Comparison of ENCODE assay signal across 22 mouse cellular contexts in genomic region chr16:70475583-70475982, GRCm38 (mm10).
DNase-seq lines count a peak whose midpoint lies in the region; ATAC-seq lines count a peak whose summit lies in the region.
"Had no signal": no experiment of that assay in that cellular context is flagged by ENCODE, and none has a peak within 500 bp of the region (broad histone marks: within the 10 kb centered on the region; RNA-seq: fewer than 3 reads in every experiment).

No protein-coding gene starts in this region.

- H3K4me2 ChIP-seq in kidney, embryonic 14.5 days (replicated peaks; ENCODE audit: low read depth, low read length) = no peak overlapping the region
- no peak overlapping the region for H3K4me2 ChIP-seq in kidney, embryonic 16.5 days (replicated peaks; ENCODE audit: low read depth, low read length)
- H3K4me2 ChIP-seq in midbrain, embryonic 11.5 days = no peak overlapping the region
- H3K4me2 ChIP-seq in midbrain, embryonic 15.5 days = no peak overlapping the region
- H3K4me2 ChIP-seq: embryonic facial prominence, embryonic 13.5 days; embryonic facial prominence, embryonic 15.5 days; forebrain, embryonic 12.5 days had no signal

- 32% methylated on average over 2 of the region's 3 CpGs for WGBS in kidney, embryonic 14.5 days
- 49% methylated on average over 3 of the region's 3 CpGs for WGBS in kidney, embryonic 16.5 days
- WGBS in midbrain, embryonic 11.5 days = 17% methylated on average over 2 of the region's 3 CpGs
- 42% methylated on average over 2 of the region's 3 CpGs for WGBS in midbrain, embryonic 15.5 days

- H3K36me3 ChIP-seq in kidney, embryonic 14.5 days (ENCODE audit: control insufficient read depth, insufficient read depth, low read length) = no peaks in the 10 kb centered on the region
- H3K36me3 ChIP-seq in kidney, embryonic 16.5 days (ENCODE audit: insufficient read depth, low read length) = no peaks in the 10 kb centered on the region
- H3K36me3 ChIP-seq in midbrain, embryonic 11.5 days (ENCODE audit: control insufficient read depth, insufficient read depth, low read length) = no peaks in the 10 kb centered on the region
- no peaks in the 10 kb centered on the region for H3K36me3 ChIP-seq in midbrain, embryonic 15.5 days (replicated peaks)
- H3K36me3 ChIP-seq: embryonic facial prominence, embryonic 13.5 days; embryonic facial prominence, embryonic 15.5 days; forebrain, embryonic 12.5 days had no signal

- no peak overlapping the region for H3K27ac ChIP-seq in kidney, embryonic 14.5 days (ENCODE audit: low read depth, low read length)
- no peak overlapping the region for H3K27ac ChIP-seq in kidney, embryonic 16.5 days (ENCODE audit: low read length)
- H3K27ac ChIP-seq in midbrain, embryonic 11.5 days (ENCODE audit: low read depth, low read length) = no peak overlapping the region
- H3K27ac ChIP-seq in midbrain, embryonic 15.5 days = no peak overlapping the region
- H3K27ac ChIP-seq: embryonic facial prominence, embryonic 13.5 days; embryonic facial prominence, embryonic 15.5 days; forebrain, embryonic 12.5 days had no signal

- DNase-seq in kidney, adult 8-10 months = no peak
- no peak for DNase-seq in kidney, postnatal 4 days
- DNase-seq in midbrain, embryonic 11.5 days (ENCODE audit: low spot score, missing footprints) = peak; percentile 21
- DNase-seq: adrenal gland, adult 2 months; adrenal gland, postnatal 10 days; adrenal gland, postnatal 25 days; cerebellum, adult 11 months; cerebellum, adult 18-20 months; cerebellum, adult 8-10 months; cerebellum, adult 9-11 months; cerebellum, postnatal 14 days; cerebellum, postnatal 36 days; embryo, embryonic 11 days had no signal

- no peak overlapping the region for H3K9ac ChIP-seq in kidney, embryonic 14.5 days (ENCODE audit: low read depth, low read length)
- no peak overlapping the region for H3K9ac ChIP-seq in kidney, embryonic 16.5 days (replicated peaks; ENCODE audit: low read length)
- no peak overlapping the region for H3K9ac ChIP-seq in midbrain, embryonic 11.5 days (ENCODE audit: low read length)
- no peak overlapping the region for H3K9ac ChIP-seq in midbrain, embryonic 15.5 days
- H3K9ac ChIP-seq: embryonic facial prominence, embryonic 13.5 days; embryonic facial prominence, embryonic 15.5 days; forebrain, embryonic 12.5 days had no signal

- no peak overlapping the region for H3K4me3 ChIP-seq in kidney, embryonic 14.5 days (ENCODE audit: low read length)
- H3K4me3 ChIP-seq in kidney, embryonic 16.5 days (ENCODE audit: low read length) = no peak overlapping the region
- no peak overlapping the region for H3K4me3 ChIP-seq in midbrain, embryonic 11.5 days (ENCODE audit: low read depth, low read length)
- H3K4me3 ChIP-seq in midbrain, embryonic 15.5 days = no peak overlapping the region
- H3K4me3 ChIP-seq: embryonic facial prominence, embryonic 13.5 days; embryonic facial prominence, embryonic 15.5 days; erythroblast, embryonic 14.5 days; forebrain, embryonic 12.5 days had no signal

- peak; percentile 72 for ATAC-seq in kidney, embryonic 14.5 days (ENCODE audit: low FRiP score, low TSS enrichment)
- ATAC-seq in kidney, embryonic 16.5 days (ENCODE audit: low FRiP score, low TSS enrichment) = peak; percentile 70; the same call in 1 of the 2 replicates
- no peak for ATAC-seq in midbrain, embryonic 11.5 days (ENCODE audit: low FRiP score)
- ATAC-seq in midbrain, embryonic 15.5 days (replicated peaks) = no peak
- ATAC-seq: forebrain, embryonic 14.5 days; forebrain, embryonic 16.5 days had no signal

- H3K27me3 ChIP-seq in kidney, embryonic 14.5 days (ENCODE audit: control insufficient read depth, insufficient read depth, low read length) = no peaks in the 10 kb centered on the region
- H3K27me3 ChIP-seq in kidney, embryonic 16.5 days (ENCODE audit: insufficient read depth, low read length) = no peaks in the 10 kb centered on the region
- H3K27me3 ChIP-seq in midbrain, embryonic 11.5 days (ENCODE audit: control insufficient read depth, insufficient read depth, low read length) = no peaks in the 10 kb centered on the region
- no peaks in the 10 kb centered on the region for H3K27me3 ChIP-seq in midbrain, embryonic 15.5 days (replicated peaks)
- H3K27me3 ChIP-seq: embryonic facial prominence, embryonic 13.5 days; embryonic facial prominence, embryonic 15.5 days; forebrain, embryonic 12.5 days had no signal

- H3K9me3 ChIP-seq in kidney, embryonic 14.5 days (ENCODE audit: control insufficient read depth, low read length) = no peaks in the 10 kb centered on the region
- H3K9me3 ChIP-seq in kidney, embryonic 16.5 days (ENCODE audit: low read length) = no peaks in the 10 kb centered on the region
- no peaks in the 10 kb centered on the region for H3K9me3 ChIP-seq in midbrain, embryonic 11.5 days (ENCODE audit: control insufficient read depth, low read length)
- no peaks in the 10 kb centered on the region for H3K9me3 ChIP-seq in midbrain, embryonic 15.5 days
- H3K9me3 ChIP-seq: embryonic facial prominence, embryonic 13.5 days; embryonic facial prominence, embryonic 15.5 days; forebrain, embryonic 12.5 days had no signal

- no peaks in the 10 kb centered on the region for H3K4me1 ChIP-seq in kidney, embryonic 14.5 days (ENCODE audit: control insufficient read depth, insufficient read depth, low read length)
- no peaks in the 10 kb centered on the region for H3K4me1 ChIP-seq in kidney, embryonic 16.5 days (ENCODE audit: insufficient read depth, low read length)
- H3K4me1 ChIP-seq in midbrain, embryonic 11.5 days (ENCODE audit: control insufficient read depth, insufficient read depth, low read length) = no peaks in the 10 kb centered on the region
- no peaks in the 10 kb centered on the region for H3K4me1 ChIP-seq in midbrain, embryonic 15.5 days
- H3K4me1 ChIP-seq: embryonic facial prominence, embryonic 13.5 days; embryonic facial prominence, embryonic 15.5 days; forebrain, embryonic 12.5 days had no signal

Comparison
In these comparisons a context has a peak if more than half of its experiments do, and no peak if none do; other contexts are left out.
1. ATAC-seq: peak in kidney, embryonic 14.5 days (single experiment) and kidney, embryonic 16.5 days (single experiment); none in midbrain, embryonic 11.5 days (single experiment) and midbrain, embryonic 15.5 days (single experiment).